Mouse (Mus musculus) liver, embryonic 11.5 days (tissue): ENCODE data around the gene Notch2. TPM values are rescaled to one million over a fixed set of nuclear protein-coding genes. Genes with fewer than 3 reads are reported as not detected.

Source experiments
- ATAC-seq: fragments of 200-750 bp; cut with Nextera tagmentation; replicated peaks from 2 replicates; pipeline ENCODE4 v1.8.0; 2017; ENCODE audit warnings: moderate number of reproducible peaks, mild to moderate bottlenecking, moderate TSS enrichment, moderate library complexity; ENCODE audit not compliant: low FRiP score
- DNase-seq: peaks from one replicate; pipeline ENCODE4 v3.0.0-alpha.2; 2017; ENCODE audit warnings: low spot score
- H3K27ac ChIP-seq: fragments of 300-500 bp; sonication (generic); 2 replicates; pipeline ENCODE4 v1.5.1; 2014; ENCODE audit warnings: mild to moderate bottlenecking, low read depth, low read length, control low read depth
- H3K27me3 ChIP-seq: fragments of 300-500 bp; sonication (generic); replicated peaks from 2 replicates; pipeline ENCODE4 v1.6.1; 2014; ENCODE audit warnings: low read length, mixed read lengths; ENCODE audit not compliant: control insufficient read depth, insufficient read depth
- H3K36me3 ChIP-seq: fragments of 300-500 bp; sonication (generic); 2 replicates; pipeline ENCODE4 v1.6.1; 2014; ENCODE audit warnings: mild to moderate bottlenecking, low read length, moderate library complexity, mixed read lengths; ENCODE audit not compliant: control insufficient read depth, insufficient read depth
- H3K4me1 ChIP-seq: fragments of 300-500 bp; sonication (generic); replicated peaks from 2 replicates; pipeline ENCODE4 v1.6.1; 2014; ENCODE audit warnings: low read length, mixed read lengths; ENCODE audit not compliant: control insufficient read depth, insufficient read depth
- H3K4me2 ChIP-seq: fragments of 300-500 bp; sonication (generic); 2 replicates; pipeline ENCODE4 v1.6.1; 2014; ENCODE audit warnings: mild to moderate bottlenecking, control low read depth, moderate library complexity
- H3K4me3 ChIP-seq: fragments of 300-500 bp; sonication (generic); 2 replicates; pipeline ENCODE4 v1.5.1; 2014; ENCODE audit warnings: low read depth, low read length, control low read depth
- H3K9ac ChIP-seq: fragments of 300-500 bp; sonication (generic); 2 replicates; pipeline ENCODE4 v1.6.1; 2014; ENCODE audit warnings: low read depth, low read length, control low read depth
- H3K9me3 ChIP-seq: fragments of 300-500 bp; sonication (generic); 2 replicates; pipeline ENCODE4 v1.6.1; 2016; ENCODE audit warnings: low read length, inconsistent platforms, mixed read lengths; ENCODE audit not compliant: control insufficient read depth
- WGBS: fragments of 180-500 bp; shearing (Covaris S2); extraction: QIAGEN DNeasy Blood & Tissue Kit; methylation state at CpG from one replicate; pipeline ENCODE4 v1.1.7; 2014; 5-methylcytosine and 5-hydroxymethylcytosine counted together
- polyA plus RNA-seq: library from polyadenylated mRNA; unstranded; fragments of >200 nt; fragmentation: Nextera tagmentation; extraction: Ambion mirVana; gene quantifications from 2 replicates; pipeline ENCODE4 v1.2.1, GENCODE M21; 2014

Notch2 gene
- polyA plus RNA-seq, 1 experiment from 2014 or later, result 17.2 TPM

DNA sequence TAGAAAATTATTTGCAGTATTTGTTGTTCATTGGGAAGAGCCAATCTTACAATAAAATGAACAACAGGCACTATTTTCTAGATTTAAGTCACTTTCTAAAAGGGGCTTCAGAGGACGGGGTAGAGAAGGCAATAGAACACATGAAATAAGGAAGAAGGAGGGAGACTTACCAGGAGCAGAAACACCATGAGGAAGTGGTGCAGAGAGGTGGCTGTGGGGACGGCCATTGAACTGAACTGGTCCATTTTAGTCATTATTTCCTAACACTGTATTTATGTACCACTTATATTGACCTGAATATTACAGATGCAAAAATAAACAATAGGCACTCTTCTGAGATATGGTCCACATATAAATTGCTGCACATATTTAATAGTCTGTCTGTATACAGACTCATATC is 143.7 kb downstream of the Notch2 start:
- no peak for ATAC-seq
- Histone ChIP-seq H3K4me2 (no peak overlapping the region), H3K4me1 (no peaks in the 10 kb centered on the region), H3K27me3 (no peaks in the 10 kb centered on the region), H3K4me3 (no peak overlapping the region), H3K36me3 (no peaks in the 10 kb centered on the region), H3K9me3 (no peaks in the 10 kb centered on the region), H3K9ac (no peak overlapping the region), H3K27ac (no peak overlapping the region)
- DNase-seq, result no peak
- WGBS, result 43% methylated on average over 2 of the region's 2 CpGs

DNA sequence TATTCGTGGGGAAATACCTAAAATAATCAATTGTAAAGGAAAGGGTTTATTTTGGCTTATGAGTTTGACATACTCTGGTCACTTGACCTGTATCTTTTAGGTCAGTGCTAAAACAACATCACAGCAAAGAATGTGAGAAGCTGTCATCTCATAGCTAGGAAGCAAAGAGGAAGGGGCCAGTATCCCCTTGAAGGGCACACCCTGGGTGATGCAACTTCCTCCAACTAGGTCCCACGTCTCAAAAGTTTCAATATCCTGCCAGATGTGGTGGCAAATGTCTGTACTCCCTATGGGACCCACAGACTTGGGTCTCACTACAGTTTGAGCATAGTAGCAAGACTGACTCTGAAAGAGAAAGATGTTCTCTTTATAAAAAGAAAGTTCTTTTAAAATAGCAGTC is 144.3 kb downstream of the Notch2 start:
- no peak overlapping the region for H3K4me2 ChIP-seq
- H3K4me3 ChIP-seq, result no peak overlapping the region
- no peaks in the 10 kb centered on the region for H3K36me3 ChIP-seq
- 37% methylated on average over 2 of the region's 2 CpGs for WGBS
- H3K27ac ChIP-seq, result no peak overlapping the region
- ATAC-seq, result no peak
- no peak overlapping the region for H3K9ac ChIP-seq
- DNase-seq, result no peak
- H3K27me3 ChIP-seq, result no peaks in the 10 kb centered on the region
- no peaks in the 10 kb centered on the region for H3K9me3 ChIP-seq
- no peaks in the 10 kb centered on the region for H3K4me1 ChIP-seq

DNA sequence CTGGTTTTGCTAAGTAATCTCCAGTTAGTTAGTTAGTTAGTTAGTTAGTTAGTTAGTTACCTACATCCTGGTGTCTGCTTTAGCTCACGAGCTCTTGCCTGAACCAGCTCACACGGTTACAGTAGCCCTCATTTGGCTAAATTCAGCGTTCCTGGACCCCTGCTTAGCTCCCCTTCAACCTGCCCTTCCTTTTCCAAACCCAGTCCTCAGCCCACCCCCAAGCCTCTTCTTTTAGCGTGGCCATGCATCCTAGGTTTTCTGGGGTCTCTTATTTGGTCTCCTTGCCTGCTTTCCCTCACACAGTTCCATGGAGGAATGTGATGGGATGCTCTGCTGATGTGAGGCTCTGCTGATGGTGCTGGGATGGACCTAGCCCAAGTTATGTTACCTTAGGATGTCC is 145.3 kb downstream of the Notch2 start:
- H3K9ac ChIP-seq, result no peak overlapping the region
- H3K27ac ChIP-seq, result no peak overlapping the region
- no peak for ATAC-seq
- H3K4me1 ChIP-seq, result no peaks in the 10 kb centered on the region
- no peaks in the 10 kb centered on the region for H3K36me3 ChIP-seq
- no peak overlapping the region for H3K4me3 ChIP-seq
- no peaks in the 10 kb centered on the region for H3K9me3 ChIP-seq
- H3K27me3 ChIP-seq, result no peaks in the 10 kb centered on the region
- DNase-seq, result no peak
- no peak overlapping the region for H3K4me2 ChIP-seq
- WGBS, result 70% methylated on average over 4 of the region's 4 CpGs

DNA sequence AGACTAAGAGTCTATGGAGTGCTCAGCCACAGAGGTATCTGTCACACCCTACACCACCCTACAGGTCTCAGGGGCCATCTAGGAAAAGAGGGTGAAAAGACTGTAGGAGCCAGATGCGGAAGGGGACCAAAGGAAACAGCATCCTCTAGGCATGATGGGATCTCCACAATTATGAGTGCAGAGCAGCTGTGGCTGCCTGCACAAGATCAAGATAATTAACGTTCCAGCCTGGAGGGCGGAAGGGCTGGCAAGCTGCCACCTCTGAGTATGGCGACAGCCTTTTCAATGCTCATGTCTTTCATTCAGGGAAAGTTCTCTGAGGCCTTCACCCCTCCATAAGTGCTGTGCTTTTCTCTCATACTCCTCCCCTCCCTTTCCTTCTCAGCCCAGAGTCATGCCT is 146.0 kb downstream of the Notch2 start:
- no peaks in the 10 kb centered on the region for H3K4me1 ChIP-seq
- H3K9me3 ChIP-seq, result no peaks in the 10 kb centered on the region
- no peak overlapping the region for H3K9ac ChIP-seq
- H3K36me3 ChIP-seq, result no peaks in the 10 kb centered on the region
- no peak overlapping the region for H3K4me3 ChIP-seq
- no peaks in the 10 kb centered on the region for H3K27me3 ChIP-seq
- DNase-seq (no peak), ATAC-seq (no peak)
- H3K4me2 ChIP-seq, result no peak overlapping the region
- no peak overlapping the region for H3K27ac ChIP-seq
- 71% methylated on average over 4 of the region's 4 CpGs for WGBS

DNA sequence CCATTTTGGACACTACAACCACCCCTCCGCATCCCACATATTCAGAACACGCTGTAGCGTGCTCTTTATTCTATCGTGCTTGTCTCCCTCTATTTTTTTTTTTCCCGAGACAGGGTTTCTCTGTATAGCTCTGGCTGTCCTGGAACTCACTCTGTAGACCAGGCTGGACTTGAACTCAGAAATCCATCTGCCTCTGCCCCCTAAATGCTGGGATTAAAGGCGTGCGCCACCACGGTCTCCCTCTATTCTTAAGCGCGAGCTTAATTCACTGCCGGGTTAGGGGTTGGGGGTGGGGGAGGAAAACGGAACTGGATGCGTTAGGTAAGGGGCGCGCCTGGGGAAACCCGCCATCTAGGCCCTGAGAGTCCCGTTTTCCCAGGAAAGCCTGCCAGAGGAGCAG is 147.0 kb downstream of the Notch2 start, which contains the start of gene Adam30:
Gene Adam30, plus strand, starts transcription at position 301 of the 400 bp plus-strand sequence.
- 80% methylated on average over 17 of the region's 17 CpGs for WGBS
- ATAC-seq (no peak), DNase-seq (no peak)
- Histone ChIP-seq H3K4me3 (no peak within 1 kb of the TSS), H3K9ac (no peak within 1 kb of the TSS), H3K4me1 (no peaks in the 10 kb centered on the region), H3K9me3 (no peaks in the 10 kb centered on the region), H3K27me3 (no peaks in the 10 kb centered on the region), H3K4me2 (no peak within 1 kb of the TSS), H3K27ac (no peak within 1 kb of the TSS), H3K36me3 (no peaks in the 10 kb centered on the region)

DNA sequence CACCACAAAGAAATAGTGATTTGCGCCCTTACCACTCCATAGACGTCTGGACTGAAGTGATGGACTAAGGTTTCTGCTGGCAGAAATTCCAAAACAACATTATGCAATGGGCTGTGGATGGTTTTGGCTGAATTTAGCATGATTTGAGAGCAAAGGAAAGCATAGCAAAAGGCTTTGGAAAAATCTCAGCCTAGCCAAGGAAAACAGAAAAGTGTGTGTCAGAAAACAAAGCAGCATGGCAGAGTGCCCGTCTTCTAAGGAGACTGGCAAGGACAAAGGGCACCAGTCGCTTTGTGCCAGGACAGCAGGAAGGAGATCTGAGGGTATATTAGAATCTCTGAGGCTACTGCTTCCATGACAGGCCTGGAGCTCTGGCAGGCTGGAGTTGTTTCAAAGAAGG is 165.0 kb downstream of the Notch2 start:
- Histone ChIP-seq H3K4me1 (no peaks in the 10 kb centered on the region), H3K9me3 (no peaks in the 10 kb centered on the region), H3K9ac (no peak overlapping the region), H3K36me3 (no peaks in the 10 kb centered on the region), H3K27me3 (no peaks in the 10 kb centered on the region), H3K4me3 (no peak overlapping the region), H3K27ac (no peak overlapping the region), H3K4me2 (no peak overlapping the region)
- DNase-seq (no peak), ATAC-seq (no peak)
- 81% methylated on average over 4 of the region's 4 CpGs for WGBS

DNA sequence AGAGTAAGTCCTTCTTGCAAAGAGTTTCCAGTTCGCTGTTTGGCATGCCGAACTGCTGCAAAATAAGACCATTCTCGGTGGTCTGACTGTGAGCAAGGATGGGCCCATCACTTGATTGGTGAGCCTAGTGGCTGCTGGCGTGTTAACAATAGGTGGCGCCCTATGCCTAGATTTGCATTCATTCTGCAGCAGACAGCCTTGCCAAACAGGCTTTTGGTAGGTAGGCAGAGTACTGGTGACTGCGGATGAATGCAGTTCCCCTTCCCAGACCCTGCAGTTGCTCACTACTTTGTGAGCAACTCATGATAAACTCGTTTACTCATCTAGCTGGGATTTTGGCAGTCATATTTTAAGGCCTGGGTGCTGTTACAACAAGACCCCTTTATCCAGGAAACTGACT is 167.5 kb downstream of the Notch2 start:
- 0 out of 2 replicates have a peak, but pooled peaks have one; percentile 43 for ATAC-seq
- Histone ChIP-seq H3K27ac (no peak overlapping the region), H3K4me2 (no peak overlapping the region), H3K4me3 (no peak overlapping the region), H3K4me1 (no peaks in the 10 kb centered on the region), H3K9me3 (no peaks in the 10 kb centered on the region), H3K36me3 (no peaks in the 10 kb centered on the region), H3K9ac (no peak overlapping the region), H3K27me3 (no peaks in the 10 kb centered on the region)
- DNase-seq, result no peak
- WGBS, result 25% methylated on average over 7 of the region's 7 CpGs

DNA sequence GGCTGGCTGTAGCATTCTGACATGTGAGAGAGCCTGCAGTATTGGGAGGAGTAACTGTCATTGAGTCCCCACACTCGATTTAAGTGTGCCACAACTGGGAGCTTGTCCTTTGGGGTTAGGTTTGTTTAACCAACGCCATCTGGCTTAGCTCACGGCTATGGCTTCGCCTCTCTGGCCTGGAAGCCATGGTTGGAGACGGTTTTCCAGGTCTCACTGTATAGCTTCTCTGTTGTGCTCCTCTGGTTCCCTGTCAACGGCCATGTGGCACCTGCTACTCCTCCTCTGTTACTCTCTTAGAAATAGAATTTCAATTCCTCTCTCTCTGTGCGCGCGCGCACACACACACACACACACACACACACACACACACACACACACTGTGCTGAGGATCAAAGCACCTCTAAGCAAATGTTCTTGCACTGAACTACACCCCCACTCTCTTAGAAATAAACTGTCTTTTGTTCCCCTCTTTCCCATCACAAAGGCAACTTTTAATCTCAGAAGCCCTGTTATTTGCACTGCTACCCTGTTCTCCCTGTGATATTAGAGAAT is 171.9 kb downstream of the Notch2 start:
- DNase-seq (no peak), ATAC-seq (no peak)
- no peak overlapping the region for H3K27ac ChIP-seq
- H3K4me1 ChIP-seq, result no peaks in the 10 kb centered on the region
- H3K9me3 ChIP-seq, result no peaks in the 10 kb centered on the region
- WGBS, result 70% methylated on average over 10 of the region's 10 CpGs
- H3K9ac ChIP-seq, result no peak overlapping the region
- no peaks in the 10 kb centered on the region for H3K36me3 ChIP-seq
- H3K4me3 ChIP-seq, result no peak overlapping the region
- H3K27me3 ChIP-seq, result no peaks in the 10 kb centered on the region
- no peak overlapping the region for H3K4me2 ChIP-seq

DNA sequence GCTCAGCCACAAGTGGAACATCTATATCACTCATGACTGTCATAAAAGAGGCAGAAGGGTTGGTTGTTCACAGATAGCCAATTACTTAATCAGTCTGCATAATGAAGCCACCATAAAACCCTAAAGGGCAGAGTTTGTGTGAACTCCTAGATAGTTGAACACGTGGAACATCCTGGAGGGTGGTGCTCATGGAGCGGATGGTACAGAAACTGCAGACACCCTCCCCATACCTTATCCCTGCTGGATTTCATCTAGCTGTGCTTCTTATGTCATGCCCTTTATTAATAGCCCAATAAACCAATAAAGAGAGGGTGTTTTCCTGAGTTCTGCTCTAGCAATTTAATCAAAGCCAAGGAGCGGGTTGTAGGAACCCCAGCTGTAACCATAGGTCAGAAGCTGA is 174.4 kb downstream of the Notch2 start:
- no peak for DNase-seq
- Histone ChIP-seq H3K36me3 (no peaks in the 10 kb centered on the region), H3K9me3 (no peaks in the 10 kb centered on the region), H3K4me1 (no peaks in the 10 kb centered on the region), H3K27ac (no peak overlapping the region), H3K4me2 (no peak overlapping the region), H3K4me3 (no peak overlapping the region), H3K27me3 (no peaks in the 10 kb centered on the region), H3K9ac (no peak overlapping the region)
- WGBS, result 82% methylated on average over 3 of the region's 3 CpGs
- ATAC-seq, result no peak
